Mouse (Mus musculus): ENCODE data around the gene Pdk2. TPM values are rescaled to one million over a fixed set of nuclear protein-coding genes. Genes with fewer than 3 reads are reported as not detected.

Gene Pdk2
- polyA plus RNA-seq, 1 experiment from 2014 or later, result 16.2 TPM

GRCm38 (mm10) chr11:95000548-95000947 lies 40.6 kb downstream of the Pdk2 start:
- 32% methylated on average over 4 of the region's 4 CpGs for WGBS (ENCODE audit: insufficient replicate concordance)
- H3K9me3 ChIP-seq (ENCODE audit: low read length), result no peaks in the 10 kb centered on the region
- DNase-seq, result peak; percentile 55
- no peak overlapping the region for H3K9ac ChIP-seq (replicated peaks)
- peak overlapping the region; percentile 50 for H3K4me2 ChIP-seq (ENCODE audit: low read depth, low read length)
- ATAC-seq, result no peak
- H3K4me1 ChIP-seq (ENCODE audit: insufficient read depth), result peaks cover 43% of the 10 kb centered on the region
- H3K4me3 ChIP-seq (ENCODE audit: low read depth, low read length), result no peak overlapping the region
- H3K27me3 ChIP-seq (ENCODE audit: insufficient read depth, low read length), result no peaks in the 10 kb centered on the region
- peaks cover 57% of the 10 kb centered on the region for H3K36me3 ChIP-seq (replicated peaks; ENCODE audit: insufficient read depth, low read length)
- TF ChIP-seq CTCF (IDR thresholded peaks at IDR 0.05; ENCODE audit: low read depth) (no peak), EP300 (IDR thresholded peaks at IDR 0.05; ENCODE audit: low read depth) (no peak)
- H3K27ac ChIP-seq (ENCODE audit: low read depth), result peak overlapping the region; percentile 55; the same call in 1 of the 2 replicates

GRCm38 (mm10) chr11:95000128-95000527 lies 41.0 kb downstream of the Pdk2 start:
- no peak overlapping the region for H3K4me3 ChIP-seq (ENCODE audit: low read depth, low read length)
- ATAC-seq, result no peak

GRCm38 (mm10) chr11:94998041-94998531 lies 43.1 kb downstream of the Pdk2 start:
- peaks cover 65% of the 10 kb centered on the region for H3K4me1 ChIP-seq (ENCODE audit: insufficient read depth)
- peak overlapping the region; percentile 65 for H3K9ac ChIP-seq (replicated peaks)
- DNase-seq, result peak; percentile 56
- H3K27ac ChIP-seq (ENCODE audit: low read depth), result peak overlapping the region; percentile 84
- 0 out of 2 replicates have a peak, but pooled peaks have one; percentile 13 for TF ChIP-seq EP300 (IDR thresholded peaks at IDR 0.05; ENCODE audit: low read depth)
- no peak for TF ChIP-seq CTCF (IDR thresholded peaks at IDR 0.05; ENCODE audit: low read depth)
- WGBS (ENCODE audit: insufficient replicate concordance), result 40% methylated on average over 16 of the region's 16 CpGs
- H3K27me3 ChIP-seq (ENCODE audit: insufficient read depth, low read length), result no peaks in the 10 kb centered on the region
- no peaks in the 10 kb centered on the region for H3K9me3 ChIP-seq (ENCODE audit: low read length)
- H3K36me3 ChIP-seq (replicated peaks; ENCODE audit: insufficient read depth, low read length), result peaks cover 50% of the 10 kb centered on the region
- H3K4me2 ChIP-seq (ENCODE audit: low read depth, low read length), result peak overlapping the region; percentile 77
- ATAC-seq, result peak; percentile 62
- H3K4me3 ChIP-seq (ENCODE audit: low read depth, low read length), result peak overlapping the region; percentile 45

More at GRCm38 (mm10) chr11:95000128-95000527, 41.0 kb downstream of the Pdk2 start:
- peak overlapping the region; percentile 55; the same call in 1 of the 2 replicates for H3K27ac ChIP-seq (ENCODE audit: low read depth)
- peaks cover 54% of the 10 kb centered on the region for H3K36me3 ChIP-seq (replicated peaks; ENCODE audit: insufficient read depth, low read length)
- H3K9ac ChIP-seq (replicated peaks), result no peak overlapping the region
- no peak for TF ChIP-seq CTCF (IDR thresholded peaks at IDR 0.05; ENCODE audit: low read depth)
- TF ChIP-seq EP300 (IDR thresholded peaks at IDR 0.05; ENCODE audit: low read depth), result no peak
- DNase-seq, result no peak
- H3K9me3 ChIP-seq (ENCODE audit: low read length), result no peaks in the 10 kb centered on the region
- H3K27me3 ChIP-seq (ENCODE audit: insufficient read depth, low read length), result no peaks in the 10 kb centered on the region
- peak overlapping the region; percentile 50 for H3K4me2 ChIP-seq (ENCODE audit: low read depth, low read length)
- peaks cover 47% of the 10 kb centered on the region for H3K4me1 ChIP-seq (ENCODE audit: insufficient read depth)
- 61% methylated on average over 8 of the region's 8 CpGs for WGBS (ENCODE audit: insufficient replicate concordance)

GRCm38 (mm10) chr11:94997596-94997995 lies 43.6 kb downstream of the Pdk2 start:
- H3K4me3 ChIP-seq (ENCODE audit: low read depth, low read length), result peak overlapping the region; percentile 45
- ATAC-seq (peak; percentile 88), DNase-seq (peak; percentile 63)
- no peaks in the 10 kb centered on the region for H3K27me3 ChIP-seq (ENCODE audit: insufficient read depth, low read length)
- 33% methylated on average over 5 of the region's 5 CpGs for WGBS (ENCODE audit: insufficient replicate concordance)
- peak overlapping the region; percentile 65 for H3K9ac ChIP-seq (replicated peaks)
- peak overlapping the region; percentile 77 for H3K4me2 ChIP-seq (ENCODE audit: low read depth, low read length)
- peaks cover 46% of the 10 kb centered on the region for H3K36me3 ChIP-seq (replicated peaks; ENCODE audit: insufficient read depth, low read length)
- TF ChIP-seq EP300 (IDR thresholded peaks at IDR 0.05; ENCODE audit: low read depth) (peak; percentile 42), CTCF (IDR thresholded peaks at IDR 0.05; ENCODE audit: low read depth) (no peak)
- H3K9me3 ChIP-seq (ENCODE audit: low read length), result no peaks in the 10 kb centered on the region
- H3K27ac ChIP-seq (ENCODE audit: low read depth), result peak overlapping the region; percentile 84
- H3K4me1 ChIP-seq (ENCODE audit: insufficient read depth), result peaks cover 70% of the 10 kb centered on the region

GRCm38 (mm10) chr11:94996984-94997383 lies 44.2 kb downstream of the Pdk2 start:
- DNase-seq, result no peak
- peak overlapping the region; percentile 65 for H3K9ac ChIP-seq (replicated peaks)

GRCm38 (mm10) chr11:94996101-94996500 lies 45.1 kb downstream of the Pdk2 start:
- ATAC-seq (no peak), DNase-seq (no peak)
- WGBS (ENCODE audit: insufficient replicate concordance), result 75% methylated on average over 8 of the region's 8 CpGs
- no peaks in the 10 kb centered on the region for H3K27me3 ChIP-seq (ENCODE audit: insufficient read depth, low read length)
- peaks cover 33% of the 10 kb centered on the region for H3K36me3 ChIP-seq (replicated peaks; ENCODE audit: insufficient read depth, low read length)
- peak overlapping the region; percentile 93 for H3K9ac ChIP-seq (replicated peaks)
- H3K4me3 ChIP-seq (ENCODE audit: low read depth, low read length), result no peak overlapping the region
- no peak for TF ChIP-seq EP300 (IDR thresholded peaks at IDR 0.05; ENCODE audit: low read depth)
- no peak for TF ChIP-seq CTCF (IDR thresholded peaks at IDR 0.05; ENCODE audit: low read depth)
- H3K27ac ChIP-seq (ENCODE audit: low read depth), result peak overlapping the region; percentile 84; the same call in 1 of the 2 replicates
- H3K4me2 ChIP-seq (ENCODE audit: low read depth, low read length), result peak overlapping the region; percentile 88
- peaks cover 75% of the 10 kb centered on the region for H3K4me1 ChIP-seq (ENCODE audit: insufficient read depth)
- no peaks in the 10 kb centered on the region for H3K9me3 ChIP-seq (ENCODE audit: low read length)

More at GRCm38 (mm10) chr11:94996984-94997383, 44.2 kb downstream of the Pdk2 start:
- no peak for ATAC-seq
- no peaks in the 10 kb centered on the region for H3K27me3 ChIP-seq (ENCODE audit: insufficient read depth, low read length)
- H3K36me3 ChIP-seq (replicated peaks; ENCODE audit: insufficient read depth, low read length), result peaks cover 40% of the 10 kb centered on the region
- no peak overlapping the region for H3K4me3 ChIP-seq (ENCODE audit: low read depth, low read length)
- peak overlapping the region; percentile 84 for H3K27ac ChIP-seq (ENCODE audit: low read depth)
- TF ChIP-seq CTCF (IDR thresholded peaks at IDR 0.05; ENCODE audit: low read depth) (no peak), EP300 (IDR thresholded peaks at IDR 0.05; ENCODE audit: low read depth) (no peak)
- no peaks in the 10 kb centered on the region for H3K9me3 ChIP-seq (ENCODE audit: low read length)
- WGBS (ENCODE audit: insufficient replicate concordance), result 76% methylated on average over 6 of the region's 6 CpGs
- peak overlapping the region; percentile 77 for H3K4me2 ChIP-seq (ENCODE audit: low read depth, low read length)
- peaks cover 76% of the 10 kb centered on the region for H3K4me1 ChIP-seq (ENCODE audit: insufficient read depth)
